Mouse (Mus musculus) cortical plate, adult 2 months (tissue): Measurements from ENCODE around the gene Pfn1. TPM values are rescaled to one million over a fixed set of nuclear protein-coding genes. Genes with fewer than 3 reads are reported as not detected.

Experiments
- H3K27ac ChIP-seq: fragments of 200-500 bp; 2 replicates; pipeline ENCODE4 v1.5.1; 2012; ENCODE audit warnings: low read length, control low read depth, inconsistent platforms; ENCODE audit not compliant: insufficient read depth
- H3K4me1 ChIP-seq: fragments of 200-500 bp; 2 replicates; pipeline ENCODE4 v1.6.1; 2011; ENCODE audit warnings: low read length; ENCODE audit not compliant: control insufficient read depth, insufficient read depth
- H3K4me3 ChIP-seq: fragments of 200-500 bp; 2 replicates; pipeline ENCODE4 v1.5.1; 2011; ENCODE audit warnings: mild to moderate bottlenecking, low read length, control low read depth; ENCODE audit not compliant: insufficient read depth
- CTCF ChIP-seq: fragments of 200-500 bp; IDR thresholded peaks from 2 replicates; pipeline ENCODE4 v1.5.1; 2011; ENCODE audit warnings: mild to moderate bottlenecking, control low read depth, low read length; ENCODE audit not compliant: insufficient read depth; ENCODE audit errors: extremely low read depth
- POLR2A ChIP-seq: fragments of 200-500 bp; IDR thresholded peaks from 2 replicates; pipeline ENCODE4 v1.6.1; 2011; ENCODE audit warnings: mild to moderate bottlenecking, low read length, control low read depth; ENCODE audit not compliant: insufficient read depth; ENCODE audit errors: extremely low read depth
- polyA plus RNA-seq: library from polyadenylated mRNA; depleted of rRNA; stranded (reverse); fragments of >200 nt; gene quantifications from 2 replicates; pipeline ENCODE4 v1.2.3, GENCODE M21; 2012

Pfn1 gene
- polyA plus RNA-seq, 1 experiment = 277 TPM

GRCm38 (mm10) chr11:70625473-70625872 is 29.0 kb downstream of the Pfn1 start:
- no peak for TF ChIP-seq POLR2A
- peak; percentile 62 for TF ChIP-seq CTCF
- no peaks in the 10 kb centered on the region for H3K4me1 ChIP-seq
- no peak overlapping the region for H3K27ac ChIP-seq
- H3K4me3 ChIP-seq = no peak overlapping the region

GRCm38 (mm10) chr11:70623053-70623742 is 31.2 kb downstream of the Pfn1 start:
- Histone ChIP-seq H3K27ac (no peak overlapping the region), H3K4me1 (no peaks in the 10 kb centered on the region)

DNA sequence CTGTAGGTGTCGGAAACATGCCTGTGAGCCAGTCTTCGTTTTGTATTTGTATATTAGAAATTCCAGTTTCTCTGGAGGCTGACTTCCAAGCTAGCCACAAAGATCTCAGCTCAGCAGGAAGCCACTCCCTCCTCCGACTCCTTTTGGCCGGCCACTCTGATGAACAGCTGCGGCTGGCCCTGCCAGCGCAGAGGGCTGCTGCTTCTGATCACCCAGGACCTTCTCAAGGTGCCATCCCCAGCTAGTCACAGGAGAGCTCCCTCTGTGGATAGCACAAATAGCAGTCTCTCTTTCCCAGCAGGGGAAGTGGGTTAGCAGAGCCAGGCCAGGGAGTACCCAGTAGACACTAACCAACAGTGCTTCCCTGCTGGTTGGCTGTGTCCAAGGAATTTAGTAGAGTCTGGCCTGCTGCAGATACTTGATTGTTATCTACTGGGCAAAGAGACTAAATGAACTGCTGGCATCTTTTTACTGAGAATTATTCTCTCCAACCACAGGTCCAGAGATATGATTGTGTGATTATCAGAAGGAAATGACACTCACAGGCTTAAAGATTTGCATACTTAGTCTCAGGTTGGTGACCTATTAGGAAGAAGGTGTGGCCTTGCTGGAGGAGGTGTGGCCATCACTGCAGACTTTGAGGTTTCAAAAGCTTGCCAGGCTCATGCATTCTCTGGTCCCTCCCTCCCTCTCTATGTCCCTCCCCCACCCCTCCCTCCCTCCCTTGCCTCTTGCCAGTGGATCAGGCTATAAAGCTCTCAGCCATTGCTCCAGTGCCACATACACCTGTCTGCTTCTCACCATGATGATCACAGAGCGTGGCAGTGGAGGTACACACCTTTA is 32.3 kb downstream of the Pfn1 start:
- Histone ChIP-seq H3K4me3 (no peak overlapping the region), H3K4me1 (no peaks in the 10 kb centered on the region), H3K27ac (no peak overlapping the region)
- TF ChIP-seq POLR2A (no peak), CTCF (no peak)

More at GRCm38 (mm10) chr11:70623053-70623742, 31.2 kb downstream of the Pfn1 start:
- TF ChIP-seq POLR2A = no peak
- TF ChIP-seq CTCF = peak; percentile 25
- no peak overlapping the region for H3K4me3 ChIP-seq

GRCm38 (mm10) chr11:70619101-70619500 is 35.3 kb downstream of the Pfn1 start, which contains the start of gene Chrne:
Chrne (minus strand) TSS chr11:70619216.
- Histone ChIP-seq H3K27ac (no peak within 1 kb of the TSS), H3K4me1 (no peaks in the 10 kb centered on the region), H3K4me3 (no peak within 1 kb of the TSS)
- TF ChIP-seq POLR2A (no peak), CTCF (no peak)

DNA sequence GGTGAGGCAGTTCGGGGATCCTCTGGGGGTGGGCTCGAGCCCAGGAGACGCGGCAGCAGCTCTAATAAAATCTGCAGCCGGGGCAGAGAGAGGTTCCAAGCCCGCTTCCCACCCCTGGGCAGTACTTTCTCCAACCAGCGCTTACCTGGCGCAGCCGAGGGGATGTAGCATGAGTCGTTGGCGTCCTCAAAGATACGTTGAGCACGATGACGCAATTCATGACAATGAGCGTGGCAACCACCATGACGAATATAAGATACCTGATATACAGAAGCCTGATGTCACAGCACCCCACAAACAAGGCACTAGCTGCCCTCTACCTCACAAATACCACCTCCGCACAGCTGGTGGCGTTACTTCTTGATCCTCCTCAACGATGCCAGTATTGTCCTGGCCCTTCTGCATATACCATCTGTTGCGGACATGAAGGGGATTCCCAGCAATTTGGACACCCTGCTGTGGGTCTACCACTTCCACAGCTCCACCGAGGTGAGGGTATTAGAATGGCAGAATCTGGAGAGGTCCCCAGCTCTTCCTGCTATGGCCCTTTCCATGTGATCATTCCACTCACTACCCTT is 38.8 kb downstream of the Pfn1 start, which contains the start of gene 4930544D05Rik:
4930544D05Rik (plus strand) TSS at position 333 of the 578 bp plus-strand sequence.
- H3K4me3 ChIP-seq = no peak within 1 kb of the TSS
- TF ChIP-seq POLR2A (no peak), CTCF (no peak)
- no peaks in the 10 kb centered on the region for H3K4me1 ChIP-seq
- no peak within 1 kb of the TSS for H3K27ac ChIP-seq

DNA sequence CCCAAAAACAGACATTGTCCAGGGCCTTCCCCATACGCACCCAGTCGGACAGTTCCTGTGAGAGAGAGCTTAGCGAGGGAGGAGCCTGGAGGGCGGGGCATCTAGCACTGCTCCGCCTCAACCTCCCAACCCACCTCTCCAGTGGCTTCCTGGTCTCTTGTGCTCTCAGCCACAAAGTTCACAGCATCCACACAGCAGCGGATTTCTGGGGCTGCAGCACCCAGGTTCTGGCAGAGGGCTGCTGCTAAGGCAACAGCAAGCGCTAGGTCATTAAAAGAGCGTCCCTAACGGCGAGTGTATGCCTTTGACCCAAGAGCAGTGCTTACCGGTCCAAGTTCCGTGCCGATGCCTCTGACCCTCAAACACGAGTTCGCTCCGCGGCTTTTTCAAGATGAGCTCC is 39.4 kb downstream of the Pfn1 start:
- Histone ChIP-seq H3K27ac (no peak overlapping the region), H3K4me3 (no peak overlapping the region), H3K4me1 (no peaks in the 10 kb centered on the region)
- TF ChIP-seq CTCF (no peak), POLR2A (0 out of 2 replicates have a peak, but pooled peaks have one; percentile 5)

DNA sequence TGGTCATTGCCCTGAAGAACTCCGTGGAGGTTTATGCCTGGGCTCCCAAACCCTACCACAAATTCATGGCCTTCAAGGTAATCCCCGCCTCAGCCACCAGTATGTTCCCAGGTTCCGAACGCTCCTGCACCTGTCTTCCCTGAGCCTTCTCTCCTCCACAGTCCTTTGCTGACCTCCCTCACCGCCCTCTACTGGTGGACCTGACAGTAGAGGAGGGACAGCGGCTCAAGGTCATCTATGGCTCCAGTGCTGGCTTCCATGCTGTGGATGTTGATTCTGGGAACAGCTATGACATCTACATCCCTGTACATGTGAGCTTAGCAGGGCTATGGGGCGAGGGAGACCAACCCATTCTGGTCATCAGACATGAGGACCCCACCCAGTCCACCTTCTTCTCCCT is 41.9 kb downstream of the Pfn1 start:
- TF ChIP-seq POLR2A (no peak), CTCF (0 out of 2 replicates have a peak, but pooled peaks have one; percentile 12)
- Histone ChIP-seq H3K4me1 (no peaks in the 10 kb centered on the region), H3K27ac (no peak overlapping the region), H3K4me3 (no peak overlapping the region)

GRCm38 (mm10) chr11:70610752-70611151 is 43.7 kb downstream of the Pfn1 start:
- no peak overlapping the region for H3K27ac ChIP-seq
- H3K4me1 ChIP-seq = no peaks in the 10 kb centered on the region
- TF ChIP-seq POLR2A (no peak), CTCF (0 out of 2 replicates have a peak, but pooled peaks have one; percentile 1)
- H3K4me3 ChIP-seq = no peak overlapping the region

- Histone ChIP-seq H3K27ac (no peak overlapping the region), H3K4me3 (no peak overlapping the region), H3K4me1 (no peaks in the 10 kb centered on the region)
- TF ChIP-seq CTCF = peak; percentile 32; the same call in 1 of the 2 replicates
- no peak for TF ChIP-seq POLR2A
Measured at GRCm38 (mm10) chr11:70608381-70609066, 45.9 kb downstream of the Pfn1 start.
